Mouse (Mus musculus) heart, postnatal 0 days (tissue): ENCODE data around the gene 4933405L10Rik. TPM values are rescaled to one million over a fixed set of nuclear protein-coding genes. Genes with fewer than 3 reads are reported as not detected.

Source experiments
- ATAC-seq: fragments of 200-750 bp; cut with Nextera tagmentation; 2 replicates; pipeline ENCODE4 v1.8.0; 2017; ENCODE audit warnings: low read depth, moderate number of reproducible peaks, moderate library complexity; ENCODE audit not compliant: insufficient read depth
- DNase-seq: peaks from one replicate; pipeline ENCODE4 v3.0.0-alpha.2; 2016; ENCODE audit warnings: low spot score
- H3K27ac ChIP-seq: fragments of 300-500 bp; sonication (generic); 2 replicates; pipeline ENCODE4 v1.5.1; 2014; ENCODE audit warnings: low read depth, mild to moderate bottlenecking
- H3K27me3 ChIP-seq: fragments of 300-500 bp; sonication (generic); 2 replicates; pipeline ENCODE4 v1.6.1; 2014; ENCODE audit warnings: low read length, mixed read lengths; ENCODE audit not compliant: control insufficient read depth, insufficient read depth
- H3K36me3 ChIP-seq: fragments of 300-500 bp; sonication (generic); replicated peaks from 2 replicates; pipeline ENCODE4 v1.6.1; 2014; ENCODE audit warnings: low read length, mixed read lengths; ENCODE audit not compliant: control insufficient read depth, insufficient read depth
- H3K4me1 ChIP-seq: fragments of 300-500 bp; sonication (generic); 2 replicates; pipeline ENCODE4 v1.6.1; 2014; ENCODE audit warnings: antibody characterized with exemption; ENCODE audit not compliant: control insufficient read depth, insufficient read depth
- H3K4me2 ChIP-seq: fragments of 300-500 bp; sonication (generic); 2 replicates; pipeline ENCODE4 v1.6.1; 2014; ENCODE audit warnings: low read depth, mild to moderate bottlenecking, low read length, moderate library complexity
- H3K4me3 ChIP-seq: fragments of 300-500 bp; sonication (generic); 2 replicates; pipeline ENCODE4 v1.5.1; 2014; ENCODE audit warnings: low read depth, low read length
- H3K9ac ChIP-seq: fragments of 300-500 bp; sonication (generic); replicated peaks from 2 replicates; pipeline ENCODE4 v1.6.1; 2014; ENCODE audit warnings: low read depth, low read length, mixed read lengths
- H3K9me3 ChIP-seq: fragments of 300-500 bp; sonication (generic); replicated peaks from 2 replicates; pipeline ENCODE4 v1.6.1; 2016; ENCODE audit warnings: low read length; ENCODE audit not compliant: control insufficient read depth
- CTCF ChIP-seq: IDR thresholded peaks from 2 replicates; pipeline ENCODE4 v1.5.1; 2016; ENCODE audit warnings: antibody characterized with exemption, control low read depth, low read depth
- EP300 ChIP-seq: IDR thresholded peaks from 2 replicates; pipeline ENCODE4 v1.6.1; 2016; ENCODE audit warnings: antibody characterized with exemption, low read depth
- WGBS: fragments of 180-500 bp; shearing (Covaris S2); extraction: QIAGEN DNeasy Blood & Tissue Kit; methylation state at CpG from one replicate; pipeline ENCODE4 v1.1.7; 2014; 5-methylcytosine and 5-hydroxymethylcytosine counted together
- polyA plus RNA-seq: library from polyadenylated mRNA; unstranded; fragments of >200 nt; fragmentation: Nextera tagmentation; extraction: Ambion mirVana; gene quantifications from 2 replicates; pipeline ENCODE4 v1.2.1, GENCODE M21; 2015
- total RNA-seq: library from RNA; depleted of rRNA; stranded (reverse); fragments of >200 nt; gene quantifications from 2 replicates; pipeline ENCODE4 v1.2.3, GENCODE M21; 2014; ENCODE audit warnings: low replicate concordance

4933405L10Rik gene
- total and polyA plus RNA-seq, 2 experiments from 2014 or later: not detected

DNA sequence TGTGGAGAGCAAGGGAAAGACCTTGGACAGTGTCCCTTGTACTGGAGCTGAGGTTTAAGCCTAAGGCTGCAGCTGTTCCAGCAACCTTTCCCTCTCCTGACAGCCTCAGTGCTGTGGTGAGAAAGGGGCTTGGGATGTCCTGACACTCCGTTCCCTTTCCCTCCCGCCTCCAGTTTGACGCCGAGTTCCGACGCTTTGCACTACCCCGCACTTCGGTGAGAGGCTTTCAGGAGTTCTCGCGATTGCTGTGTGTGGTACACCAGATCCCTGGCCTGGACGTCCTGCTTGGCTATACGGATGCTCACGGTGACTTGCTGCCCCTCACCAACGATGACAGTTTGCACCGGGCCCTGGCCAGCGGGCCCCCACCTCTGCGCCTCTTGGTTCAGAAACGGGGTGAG is 5.5 kb upstream of the 4933405L10Rik start:
- peak overlapping the region; percentile 87 for H3K4me2 ChIP-seq
- H3K27me3 ChIP-seq: no peaks in the 10 kb centered on the region
- H3K9ac ChIP-seq: no peak overlapping the region
- ATAC-seq (no peak), DNase-seq (no peak)
- H3K27ac ChIP-seq: peak overlapping the region; percentile 33; the same call in 1 of the 2 replicates
- 41% methylated on average over 18 of the region's 18 CpGs for WGBS
- H3K4me3 ChIP-seq: peak overlapping the region; percentile 79
- peaks cover 12% of the 10 kb centered on the region; the same call in 1 of the 2 replicates for H3K4me1 ChIP-seq
- no peak for TF ChIP-seq EP300
- TF ChIP-seq CTCF: no peak
- H3K9me3 ChIP-seq: no peaks in the 10 kb centered on the region
- peaks cover 20% of the 10 kb centered on the region for H3K36me3 ChIP-seq

DNA sequence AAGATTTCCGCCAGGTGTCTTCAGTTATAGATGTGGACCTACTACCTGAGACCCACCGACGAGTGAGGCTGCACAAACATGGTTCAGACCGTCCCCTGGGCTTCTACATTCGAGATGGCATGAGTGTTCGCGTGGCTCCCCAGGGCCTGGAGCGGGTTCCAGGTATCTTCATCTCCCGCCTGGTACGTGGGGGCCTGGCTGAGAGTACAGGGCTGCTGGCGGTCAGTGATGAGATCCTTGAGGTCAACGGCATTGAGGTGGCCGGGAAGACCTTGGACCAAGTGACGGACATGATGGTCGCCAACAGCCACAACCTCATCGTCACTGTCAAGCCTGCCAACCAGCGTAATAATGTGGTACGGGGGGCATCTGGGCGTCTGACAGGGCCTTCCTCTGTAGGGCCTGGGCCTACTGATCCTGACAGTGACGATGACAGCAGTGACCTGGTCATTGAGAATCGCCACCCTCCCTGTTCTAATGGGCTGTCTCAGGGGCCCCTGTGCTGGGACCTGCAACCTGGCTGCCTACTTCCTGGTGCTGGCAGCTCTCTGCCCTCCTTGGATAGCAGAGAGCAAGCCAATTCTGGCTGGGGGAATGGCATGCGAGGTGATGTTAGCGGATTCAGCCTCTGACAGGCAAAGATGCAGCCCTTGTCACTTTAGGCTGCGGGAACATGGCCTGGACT is 4.6 kb upstream of the 4933405L10Rik start:
- Histone ChIP-seq H3K4me1 (peaks cover 19% of the 10 kb centered on the region; the same call in 1 of the 2 replicates), H3K27ac (no peak overlapping the region), H3K4me2 (no peak overlapping the region), H3K36me3 (peaks cover 11% of the 10 kb centered on the region), H3K9ac (no peak overlapping the region), H3K9me3 (no peaks in the 10 kb centered on the region), H3K4me3 (no peak overlapping the region), H3K27me3 (no peaks in the 10 kb centered on the region)
- no peak for DNase-seq
- ATAC-seq: no peak
- WGBS: 91% methylated on average over 24 of the region's 24 CpGs
- TF ChIP-seq CTCF: no peak

DNA sequence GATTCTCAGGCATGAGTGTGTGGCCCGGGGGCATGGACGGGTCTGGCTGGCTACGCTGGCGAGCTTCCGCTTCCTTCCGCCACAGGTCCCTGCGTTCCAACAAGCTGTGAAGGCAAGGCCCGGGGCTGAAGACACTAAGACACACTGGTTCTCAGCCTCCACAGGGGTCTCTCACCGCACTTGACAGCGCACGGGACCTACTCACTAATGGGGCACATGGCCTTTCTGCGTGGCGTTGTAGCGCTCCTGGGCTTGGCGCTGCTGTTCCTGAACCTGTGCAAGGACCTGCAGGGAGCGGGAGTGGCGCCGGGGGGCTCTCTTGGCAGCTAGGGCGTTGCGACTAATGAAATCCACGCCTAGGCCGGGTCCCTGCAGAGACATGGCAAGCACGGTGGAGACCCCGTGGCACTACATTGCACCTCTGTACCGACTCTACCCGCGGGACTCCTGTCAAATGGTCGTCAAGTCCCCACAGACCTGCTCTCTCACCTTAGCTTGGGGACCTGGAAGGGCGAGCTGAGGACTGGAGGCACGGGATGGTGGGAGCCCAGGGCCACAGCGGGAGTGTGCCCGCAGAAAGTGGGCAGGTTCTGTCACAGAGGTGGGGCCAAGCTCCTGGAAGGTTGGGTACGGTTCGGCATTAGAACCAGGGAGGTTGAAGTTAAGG is 3.2 kb upstream of the 4933405L10Rik start:
- no peak overlapping the region for H3K4me3 ChIP-seq
- no peaks in the 10 kb centered on the region for H3K27me3 ChIP-seq
- 92% methylated on average over 34 of the region's 34 CpGs for WGBS
- no peak overlapping the region for H3K9ac ChIP-seq
- ATAC-seq: no peak
- no peaks in the 10 kb centered on the region for H3K36me3 ChIP-seq
- H3K27ac ChIP-seq: no peak overlapping the region
- no peak overlapping the region for H3K4me2 ChIP-seq
- no peak for DNase-seq
- peaks cover 19% of the 10 kb centered on the region; the same call in 1 of the 2 replicates for H3K4me1 ChIP-seq
- TF ChIP-seq EP300 (no peak), CTCF (no peak)
- H3K9me3 ChIP-seq: no peaks in the 10 kb centered on the region

DNA sequence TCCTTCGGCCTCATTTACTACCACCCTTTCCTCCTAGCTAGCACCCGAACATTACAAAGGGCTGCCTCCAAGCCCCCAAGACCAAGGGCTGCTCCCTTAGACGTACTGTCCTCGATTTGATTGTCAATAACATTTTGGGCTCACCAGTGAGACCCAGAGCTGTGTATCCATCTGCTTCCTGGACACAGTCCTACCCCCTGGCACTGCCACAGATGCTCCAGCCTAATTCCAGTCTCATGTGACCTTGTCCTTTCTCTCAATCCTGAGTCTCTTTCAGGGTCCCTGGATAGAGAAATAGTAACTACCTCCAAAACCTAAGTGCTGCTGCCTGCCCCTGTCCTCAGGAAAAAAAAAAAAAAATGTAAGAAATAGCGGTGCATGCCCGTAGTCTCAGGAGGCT is 2.5 kb upstream of the 4933405L10Rik start:
- 90% methylated on average over 6 of the region's 6 CpGs for WGBS
- no peak for TF ChIP-seq EP300
- TF ChIP-seq CTCF: no peak
- no peak overlapping the region for H3K4me2 ChIP-seq
- H3K4me1 ChIP-seq: peaks cover 18% of the 10 kb centered on the region; the same call in 1 of the 2 replicates
- H3K27me3 ChIP-seq: no peaks in the 10 kb centered on the region
- no peak overlapping the region for H3K9ac ChIP-seq
- no peak overlapping the region for H3K27ac ChIP-seq
- no peaks in the 10 kb centered on the region for H3K36me3 ChIP-seq
- ATAC-seq (no peak), DNase-seq (no peak)
- H3K9me3 ChIP-seq: no peaks in the 10 kb centered on the region
- no peak overlapping the region for H3K4me3 ChIP-seq

DNA sequence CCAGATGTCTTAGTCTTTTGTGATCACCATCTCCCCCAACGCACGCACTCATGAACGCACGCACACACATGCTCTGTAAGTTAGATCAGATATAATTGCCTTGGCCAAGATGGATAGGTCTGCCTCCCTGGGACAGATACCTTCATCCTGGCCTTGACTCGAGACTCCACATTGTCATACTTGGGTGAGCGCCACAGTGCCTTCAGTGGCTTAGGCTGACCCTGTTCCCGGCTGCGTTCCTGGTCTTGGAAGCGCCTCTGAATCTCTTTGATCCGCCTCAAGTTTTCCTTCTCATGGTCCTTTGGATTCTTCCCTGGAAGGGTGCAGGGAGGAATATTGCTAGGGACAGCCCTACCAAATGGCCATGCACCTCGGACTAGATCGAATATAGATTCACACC is 1.0 kb upstream of the 4933405L10Rik start:
- DNase-seq (no peak), ATAC-seq (no peak)
- no peaks in the 10 kb centered on the region for H3K36me3 ChIP-seq
- WGBS: 87% methylated on average over 12 of the region's 12 CpGs
- H3K4me2 ChIP-seq: no peak overlapping the region
- no peak overlapping the region for H3K9ac ChIP-seq
- no peaks in the 10 kb centered on the region for H3K27me3 ChIP-seq
- no peaks in the 10 kb centered on the region for H3K9me3 ChIP-seq
- no peak overlapping the region for H3K4me3 ChIP-seq
- peaks cover 12% of the 10 kb centered on the region; the same call in 1 of the 2 replicates for H3K4me1 ChIP-seq
- no peak overlapping the region for H3K27ac ChIP-seq
- TF ChIP-seq CTCF (no peak), EP300 (no peak)
